In the genomic region with DNA sequence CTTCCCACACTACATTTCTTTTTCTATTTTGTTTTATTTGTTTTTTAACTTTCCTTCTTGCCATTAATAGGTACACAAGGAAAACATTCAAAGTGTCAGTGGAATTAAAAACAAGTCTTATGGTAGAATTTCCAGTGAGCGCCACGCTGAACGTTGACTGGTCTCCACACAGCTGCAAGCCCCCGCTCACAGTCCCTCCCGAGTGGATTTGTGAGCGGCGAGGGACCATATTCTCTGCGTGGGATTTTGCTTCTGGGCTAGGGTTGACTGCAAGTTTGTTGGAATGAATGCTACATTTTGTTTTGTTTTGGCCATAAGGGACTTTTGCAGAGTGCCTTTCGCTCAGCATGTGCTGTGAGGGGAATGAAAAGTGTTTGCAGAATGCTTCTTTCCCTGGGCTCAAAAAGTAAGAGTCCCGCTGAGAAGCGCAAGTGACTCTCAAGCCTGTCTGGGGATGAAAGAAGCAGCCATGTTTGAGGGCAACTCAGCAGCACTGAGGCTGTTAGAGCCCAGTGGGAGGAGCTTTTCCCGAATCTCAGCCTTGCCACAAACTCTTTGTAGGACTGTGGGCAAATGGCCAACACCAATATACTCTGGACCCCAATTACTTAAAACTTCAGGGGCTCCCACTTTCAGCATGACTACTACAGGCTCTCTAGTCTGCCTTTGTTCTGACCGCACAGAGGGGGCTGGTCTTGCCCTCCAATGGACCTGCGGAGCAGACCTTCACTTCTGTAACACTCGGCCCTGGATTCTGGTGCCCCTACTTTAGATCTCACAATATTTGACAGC, we compare ENCODE assay signal across 26 mouse cellular contexts.
DNase-seq lines count a peak whose midpoint lies in the region; ATAC-seq and TF ChIP-seq lines count a peak whose summit lies in the region.
"Had no signal": no experiment of that assay in that cellular context is flagged by ENCODE, and none has a peak within 500 bp of the region (broad histone marks: within the 10 kb centered on the region; RNA-seq: fewer than 3 reads in every experiment).

No protein-coding gene starts in this region.

- 63% methylated on average over 15 of the region's 15 CpGs for WGBS in forebrain, embryonic 14.5 days
- 84% methylated on average over 15 of the region's 15 CpGs for whole genome bisulfite sequencing in forebrain, embryonic 10.5 days
- WGBS in kidney, embryonic 16.5 days = 57% methylated on average over 15 of the region's 15 CpGs
- WGBS in lung, embryonic 14.5 days = 72% methylated on average over 15 of the region's 15 CpGs
- 78% methylated on average over 15 of the region's 15 CpGs for WGBS in lung, postnatal 0 days
- 51% methylated on average over 15 of the region's 15 CpGs for WGBS in limb, embryonic 13.5 days

- no peak for TF ChIP-seq CTCF in lung, embryonic 14.5 days (IDR thresholded peaks at IDR 0.05; ENCODE audit: low read depth)
- TF ChIP-seq CTCF in lung, postnatal 0 days (IDR thresholded peaks at IDR 0.05) = no peak

- TF ChIP-seq EP300 in lung, postnatal 0 days (IDR thresholded peaks at IDR 0.05) = no peak

- H3K4me3 ChIP-seq in forebrain, embryonic 14.5 days (ENCODE audit: low read depth, low read length) = no peak overlapping the region
- H3K4me3 ChIP-seq in forebrain, embryonic 10.5 days = no peak overlapping the region
- H3K4me3 ChIP-seq in kidney, embryonic 16.5 days (ENCODE audit: low read length) = no peak overlapping the region
- no peak overlapping the region for H3K4me3 ChIP-seq in lung, embryonic 14.5 days (ENCODE audit: low read depth, low read length)
- H3K4me3 ChIP-seq in lung, postnatal 0 days (ENCODE audit: low read depth, low read length) = no peak overlapping the region
- no peak overlapping the region for H3K4me3 ChIP-seq in limb, embryonic 13.5 days
- H3K4me3 ChIP-seq: embryonic facial prominence, embryonic 15.5 days; intestine, embryonic 15.5 days; liver, embryonic 13.5 days; neural tube, embryonic 12.5 days had no signal

- H3K27ac ChIP-seq in forebrain, embryonic 14.5 days (ENCODE audit: low read depth, low read length) = no peak overlapping the region
- H3K27ac ChIP-seq in forebrain, embryonic 10.5 days = no peak overlapping the region
- 0 out of 2 replicates have a peak overlapping the region, but pooled peaks have one; percentile 17 for H3K27ac ChIP-seq in kidney, embryonic 16.5 days (ENCODE audit: low read length)
- H3K27ac ChIP-seq in lung, embryonic 14.5 days (ENCODE audit: low read depth) = peak overlapping the region; percentile 1; the same call in 1 of the 2 replicates
- H3K27ac ChIP-seq in lung, postnatal 0 days (ENCODE audit: low read length) = no peak overlapping the region
- H3K27ac ChIP-seq in limb, embryonic 13.5 days = peak overlapping the region; percentile 63; the same call in 1 of the 2 replicates
- H3K27ac ChIP-seq: embryonic facial prominence, embryonic 15.5 days; hindbrain, postnatal 0 days; intestine, embryonic 15.5 days; liver, embryonic 13.5 days; neural tube, embryonic 12.5 days had no signal

- ATAC-seq in forebrain, embryonic 14.5 days = no peak; the same call in 1 of the 2 replicates
- ATAC-seq in kidney, embryonic 16.5 days (ENCODE audit: low FRiP score, low TSS enrichment) = no peak
- ATAC-seq in lung, embryonic 14.5 days (ENCODE audit: insufficient read depth) = no peak
- no peak for ATAC-seq in lung, postnatal 0 days
- peak; percentile 68 for ATAC-seq in limb, embryonic 13.5 days (ENCODE audit: low FRiP score, low read depth)
- no peak for ATAC-seq in CD4-positive, CD25-positive, alpha-beta regulatory T cell, adult 4 months
- ATAC-seq: forebrain, embryonic 16.5 days; hindbrain, postnatal 0 days; midbrain, embryonic 16.5 days had no signal

- peaks cover 26% of the 10 kb centered on the region for H3K4me1 ChIP-seq in forebrain, embryonic 14.5 days (ENCODE audit: control insufficient read depth, insufficient read depth, low read length)
- H3K4me1 ChIP-seq in forebrain, embryonic 10.5 days = peaks cover 47% of the 10 kb centered on the region
- peaks cover 20% of the 10 kb centered on the region for H3K4me1 ChIP-seq in kidney, embryonic 16.5 days (ENCODE audit: insufficient read depth, low read length)
- H3K4me1 ChIP-seq in lung, embryonic 14.5 days (ENCODE audit: insufficient read depth) = peaks cover 26% of the 10 kb centered on the region
- no peaks in the 10 kb centered on the region; the same call in 1 of the 2 replicates for H3K4me1 ChIP-seq in lung, postnatal 0 days (ENCODE audit: insufficient read depth, low read depth, low read length)
- H3K4me1 ChIP-seq in limb, embryonic 13.5 days = peaks cover 53% of the 10 kb centered on the region
- H3K4me1 ChIP-seq: liver, embryonic 13.5 days had no signal

- no peak overlapping the region for H3K4me2 ChIP-seq in forebrain, embryonic 14.5 days (ENCODE audit: low read length)
- no peak overlapping the region for H3K4me2 ChIP-seq in kidney, embryonic 16.5 days (replicated peaks; ENCODE audit: low read depth, low read length)
- H3K4me2 ChIP-seq in lung, embryonic 14.5 days = no peak overlapping the region
- H3K4me2 ChIP-seq in lung, postnatal 0 days (replicated peaks; ENCODE audit: low read depth, low read length) = no peak overlapping the region
- peak overlapping the region; percentile 34; the same call in 1 of the 2 replicates for H3K4me2 ChIP-seq in limb, embryonic 13.5 days (replicated peaks)
- H3K4me2 ChIP-seq: embryonic facial prominence, embryonic 15.5 days; intestine, embryonic 15.5 days; liver, embryonic 13.5 days; neural tube, embryonic 12.5 days had no signal

- no peak overlapping the region for H3K9ac ChIP-seq in forebrain, embryonic 14.5 days (ENCODE audit: low read length)
- H3K9ac ChIP-seq in kidney, embryonic 16.5 days (replicated peaks; ENCODE audit: low read length) = no peak overlapping the region
- no peak overlapping the region for H3K9ac ChIP-seq in lung, embryonic 14.5 days
- no peak overlapping the region for H3K9ac ChIP-seq in lung, postnatal 0 days (replicated peaks; ENCODE audit: low read depth)
- no peak overlapping the region for H3K9ac ChIP-seq in limb, embryonic 13.5 days
- H3K9ac ChIP-seq: embryonic facial prominence, embryonic 15.5 days; intestine, embryonic 15.5 days; liver, embryonic 13.5 days; neural tube, embryonic 12.5 days had no signal

- no peaks in the 10 kb centered on the region for H3K9me3 ChIP-seq in forebrain, embryonic 14.5 days (replicated peaks; ENCODE audit: control insufficient read depth, low read length)
- no peaks in the 10 kb centered on the region for H3K9me3 ChIP-seq in forebrain, embryonic 10.5 days
- no peaks in the 10 kb centered on the region for H3K9me3 ChIP-seq in kidney, embryonic 16.5 days (ENCODE audit: low read length)
- no peaks in the 10 kb centered on the region for H3K9me3 ChIP-seq in lung, embryonic 14.5 days (ENCODE audit: low read depth, low read length)
- H3K9me3 ChIP-seq in lung, postnatal 0 days (ENCODE audit: low read length) = no peaks in the 10 kb centered on the region
- H3K9me3 ChIP-seq in limb, embryonic 13.5 days = no peaks in the 10 kb centered on the region
- H3K9me3 ChIP-seq: embryonic facial prominence, embryonic 15.5 days; intestine, embryonic 15.5 days; liver, embryonic 13.5 days; neural tube, embryonic 12.5 days had no signal

- H3K27me3 ChIP-seq in forebrain, embryonic 14.5 days (replicated peaks; ENCODE audit: control insufficient read depth, insufficient read depth, low read length) = no peaks in the 10 kb centered on the region
- no peaks in the 10 kb centered on the region for H3K27me3 ChIP-seq in forebrain, embryonic 10.5 days (ENCODE audit: poor library complexity, severe bottlenecking)
- no peaks in the 10 kb centered on the region for H3K27me3 ChIP-seq in kidney, embryonic 16.5 days (ENCODE audit: insufficient read depth, low read length)
- no peaks in the 10 kb centered on the region for H3K27me3 ChIP-seq in lung, embryonic 14.5 days (ENCODE audit: insufficient read depth, low read length)
- no peaks in the 10 kb centered on the region for H3K27me3 ChIP-seq in lung, postnatal 0 days (replicated peaks; ENCODE audit: insufficient read depth, low read length)
- H3K27me3 ChIP-seq in limb, embryonic 13.5 days = no peaks in the 10 kb centered on the region
- H3K27me3 ChIP-seq: embryonic facial prominence, embryonic 15.5 days; intestine, embryonic 15.5 days; liver, embryonic 13.5 days; neural tube, embryonic 12.5 days had no signal

- DNase-seq in forebrain, embryonic 14.5 days (ENCODE audit: low spot score) = peak; percentile 62
- no peak for DNase-seq in forebrain, embryonic 10.5 days (ENCODE audit: extremely low spot score, low spot score)
- no peak for DNase-seq in kidney, adult 9 months
- no peak for DNase-seq in lung, embryonic 14.5 days
- DNase-seq in lung, postnatal 0 days (ENCODE audit: low spot score) = no peak
- DNase-seq: adrenal gland, postnatal 25 days; cerebellum, adult 18-20 months; cerebellum, postnatal 10 days; gastrocnemius, postnatal 14 days; heart, postnatal 14 days; layer of hippocampus, postnatal 36 days; liver, embryonic 13.5 days; lung, adult 18-20 months; lung, postnatal 14 days; right cerebral cortex, postnatal 4 days; thymus, adult 2 months; thymus, postnatal 4 days had no signal

- no peaks in the 10 kb centered on the region for H3K36me3 ChIP-seq in forebrain, embryonic 14.5 days (ENCODE audit: control insufficient read depth, insufficient read depth, low read length)
- H3K36me3 ChIP-seq in forebrain, embryonic 10.5 days (replicated peaks) = no peaks in the 10 kb centered on the region
- H3K36me3 ChIP-seq in kidney, embryonic 16.5 days (ENCODE audit: insufficient read depth, low read length) = no peaks in the 10 kb centered on the region
- no peaks in the 10 kb centered on the region for H3K36me3 ChIP-seq in lung, embryonic 14.5 days (ENCODE audit: insufficient read depth)
- no peaks in the 10 kb centered on the region for H3K36me3 ChIP-seq in lung, postnatal 0 days (ENCODE audit: insufficient read depth, low read length)
- H3K36me3 ChIP-seq in limb, embryonic 13.5 days = no peaks in the 10 kb centered on the region
- H3K36me3 ChIP-seq: embryonic facial prominence, embryonic 15.5 days; intestine, embryonic 15.5 days; liver, embryonic 13.5 days; neural tube, embryonic 12.5 days had no signal

Comparison
In these comparisons a context has a peak if more than half of its experiments do, and no peak if none do; other contexts are left out.
1. H3K27ac ChIP-seq: peak in kidney, embryonic 16.5 days (single experiment), lung, embryonic 14.5 days (single experiment) and limb, embryonic 13.5 days (single experiment); none in forebrain, embryonic 14.5 days (single experiment), forebrain, embryonic 10.5 days (single experiment) and lung, postnatal 0 days (single experiment).